Mouse (Mus musculus): ENCODE measurements around the gene Fgfr2. TPM values are rescaled to one million over a fixed set of nuclear protein-coding genes. Genes with fewer than 3 reads are reported as not detected.
"Not testable (repeated sequence)": the region's sequence is repeated elsewhere in the genome, so short reads cannot be mapped to it uniquely, and the experiment has no call there.

Gene Fgfr2
- polyA plus RNA-seq, 1 experiment from 2014 or later: 33.9 TPM

DNA sequence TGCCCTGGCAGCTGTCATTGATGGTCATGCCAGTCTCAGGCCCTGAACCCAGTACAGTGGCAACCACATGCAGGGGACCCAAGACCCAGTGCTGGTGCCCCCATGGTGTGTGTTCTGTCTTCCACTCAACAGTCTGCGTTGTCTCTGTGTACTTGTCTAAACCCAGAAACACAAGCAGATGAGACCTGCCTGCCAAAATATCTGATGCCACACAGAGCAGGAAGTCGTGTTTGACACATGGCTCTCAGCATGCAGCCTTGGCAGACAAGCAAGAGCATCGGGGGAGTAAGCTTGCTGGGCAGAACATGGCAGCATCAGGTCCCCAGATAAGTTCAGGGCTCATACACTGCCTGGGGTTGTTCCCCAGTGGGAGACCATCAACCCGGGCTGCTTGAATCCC, 444.0 kb downstream of the Fgfr2 start:
- no peak for ATAC-seq (ENCODE audit: low FRiP score)
- WGBS: 73% methylated on average over 4 of the region's 4 CpGs
- H3K36me3 ChIP-seq: no peaks in the 10 kb centered on the region

DNA sequence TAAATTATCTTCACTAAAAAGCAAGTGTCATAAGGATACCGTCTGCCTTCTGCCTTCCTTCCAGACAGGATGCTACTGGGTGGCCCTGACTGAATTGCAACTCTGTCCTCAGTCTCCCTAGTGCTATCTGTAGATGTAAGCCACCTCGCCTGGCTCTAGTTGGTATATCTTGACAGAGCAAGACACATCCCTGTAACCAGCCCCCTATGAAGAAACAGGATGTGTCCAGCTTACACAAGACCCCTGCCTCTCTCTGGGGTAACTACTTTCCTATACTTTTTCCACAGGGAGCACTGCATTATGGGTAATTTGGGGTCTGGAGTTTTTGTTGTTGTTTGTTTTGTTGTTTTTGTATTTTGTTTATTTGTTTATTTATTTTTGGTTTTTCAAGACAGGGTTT, 447.2 kb downstream of the Fgfr2 start:
- Histone ChIP-seq H3K4me1 (replicated peaks) (peaks cover 9% of the 10 kb centered on the region), H3K4me3 (no peak overlapping the region), H3K9me3 (no peaks in the 10 kb centered on the region), H3K27ac (no peak overlapping the region), H3K36me3 (no peaks in the 10 kb centered on the region), H3K9ac (no peak overlapping the region), H3K27me3 (no peaks in the 10 kb centered on the region), H3K4me2 (no peak overlapping the region)
- ATAC-seq (ENCODE audit: low FRiP score): no peak
- WGBS: 92% methylated on average over 2 of the region's 2 CpGs

More for the DNA sequence above, 444.0 kb downstream of the Fgfr2 start:
- Histone ChIP-seq H3K27ac (no peak overlapping the region), H3K4me1 (replicated peaks) (peaks cover 4% of the 10 kb centered on the region), H3K9ac (no peak overlapping the region), H3K9me3 (no peaks in the 10 kb centered on the region), H3K4me2 (no peak overlapping the region), H3K4me3 (no peak overlapping the region), H3K27me3 (no peaks in the 10 kb centered on the region)

GRCm38 (mm10) chr7:132673931-132674755, 449.0 kb downstream of the Fgfr2 start:
- Histone ChIP-seq H3K9me3 (no peaks in the 10 kb centered on the region), H3K27ac (no peak overlapping the region), H3K4me2 (no peak overlapping the region), H3K27me3 (no peaks in the 10 kb centered on the region), H3K36me3 (no peaks in the 10 kb centered on the region), H3K9ac (no peak overlapping the region), H3K4me1 (replicated peaks) (peaks cover 9% of the 10 kb centered on the region), H3K4me3 (no peak overlapping the region)
- 56% methylated on average over 17 of the region's 17 CpGs for WGBS
- ATAC-seq (ENCODE audit: low FRiP score): no peak

- Histone ChIP-seq H3K4me3 (no peak overlapping the region), H3K9me3 (no peaks in the 10 kb centered on the region), H3K27ac (no peak overlapping the region), H3K4me2 (no peak overlapping the region), H3K4me1 (replicated peaks) (peaks cover 9% of the 10 kb centered on the region), H3K9ac (no peak overlapping the region), H3K36me3 (no peaks in the 10 kb centered on the region), H3K27me3 (no peaks in the 10 kb centered on the region)
- WGBS: 87% methylated on average over 7 of the region's 7 CpGs
- no peak for ATAC-seq (ENCODE audit: low FRiP score)
These were observed 450.6 kb downstream of the Fgfr2 start for GRCm38 (mm10) chr7:132672481-132672959.

DNA sequence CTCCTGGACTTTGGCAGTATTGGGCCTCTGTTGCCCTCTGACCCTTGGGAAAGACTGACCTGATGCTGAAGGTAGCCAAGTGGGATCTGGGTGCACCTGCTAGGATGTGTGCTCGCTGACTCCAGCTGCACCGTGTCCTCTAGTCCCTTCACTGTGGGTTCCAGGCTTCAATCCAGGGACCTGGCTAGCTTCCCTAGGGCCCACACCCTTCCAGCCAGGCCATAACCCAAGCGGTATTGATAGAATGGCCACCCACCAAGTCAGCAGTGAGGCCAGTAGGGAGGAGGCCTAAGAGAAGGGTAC, 452.3 kb downstream of the Fgfr2 start:
- no peak overlapping the region for H3K4me3 ChIP-seq
- no peak for ATAC-seq (ENCODE audit: low FRiP score)
- no peaks in the 10 kb centered on the region for H3K9me3 ChIP-seq
- peaks cover 14% of the 10 kb centered on the region for H3K4me1 ChIP-seq (replicated peaks)
- 93% methylated on average over 3 of the region's 3 CpGs for WGBS
- no peaks in the 10 kb centered on the region for H3K36me3 ChIP-seq
- H3K4me2 ChIP-seq: no peak overlapping the region
- H3K9ac ChIP-seq: no peak overlapping the region
- no peak overlapping the region for H3K27ac ChIP-seq
- H3K27me3 ChIP-seq: no peaks in the 10 kb centered on the region

GRCm38 (mm10) chr7:132669999-132670862, 452.9 kb downstream of the Fgfr2 start:
- 86% methylated on average over 20 of the region's 20 CpGs for WGBS
- H3K4me2 ChIP-seq: no peak overlapping the region
- H3K9me3 ChIP-seq: no peaks in the 10 kb centered on the region
- no peak overlapping the region for H3K9ac ChIP-seq
- H3K36me3 ChIP-seq: no peaks in the 10 kb centered on the region
- no peak for ATAC-seq (ENCODE audit: low FRiP score)
- H3K27me3 ChIP-seq: no peaks in the 10 kb centered on the region
- peaks cover 18% of the 10 kb centered on the region for H3K4me1 ChIP-seq (replicated peaks)
- H3K4me3 ChIP-seq: no peak overlapping the region
- H3K27ac ChIP-seq: no peak overlapping the region

GRCm38 (mm10) chr7:132668604-132669003, 454.5 kb downstream of the Fgfr2 start:
- Histone ChIP-seq H3K9me3 (no peaks in the 10 kb centered on the region), H3K27me3 (no peaks in the 10 kb centered on the region), H3K4me3 (no peak overlapping the region), H3K36me3 (no peaks in the 10 kb centered on the region), H3K4me2 (no peak overlapping the region), H3K27ac (no peak overlapping the region), H3K9ac (no peak overlapping the region), H3K4me1 (replicated peaks) (peaks cover 10% of the 10 kb centered on the region)
- 65% methylated on average over 2 of the region's 2 CpGs for WGBS
- ATAC-seq (ENCODE audit: low FRiP score): no peak

- H3K4me3 ChIP-seq: no peak overlapping the region
- H3K27ac ChIP-seq: no peak overlapping the region
- no peak overlapping the region for H3K4me2 ChIP-seq
- WGBS: 88% methylated on average over 4 of the region's 4 CpGs
- 0 out of 2 replicates have a peak, but pooled peaks cover 2% of the 10 kb centered on the region for H3K27me3 ChIP-seq
- H3K4me1 ChIP-seq (replicated peaks): peaks cover 10% of the 10 kb centered on the region
- H3K9me3 ChIP-seq: no peaks in the 10 kb centered on the region
- no peak for ATAC-seq (ENCODE audit: low FRiP score)
- no peak overlapping the region for H3K9ac ChIP-seq
- H3K36me3 ChIP-seq: no peaks in the 10 kb centered on the region
These were observed 456.6 kb downstream of the Fgfr2 start for GRCm38 (mm10) chr7:132666516-132666915.

GRCm38 (mm10) chr7:132665664-132666382, 457.3 kb downstream of the Fgfr2 start:
- Histone ChIP-seq H3K27me3 (0 out of 2 replicates have a peak, but pooled peaks cover 2% of the 10 kb centered on the region), H3K4me2 (no peak overlapping the region), H3K27ac (no peak overlapping the region), H3K9ac (no peak overlapping the region), H3K4me1 (replicated peaks) (peaks cover 10% of the 10 kb centered on the region), H3K4me3 (no peak overlapping the region), H3K9me3 (no peaks in the 10 kb centered on the region), H3K36me3 (no peaks in the 10 kb centered on the region)
- WGBS: 51% methylated on average over 7 of the region's 8 CpGs
- ATAC-seq (ENCODE audit: low FRiP score): no peak

GRCm38 (mm10) chr7:132664815-132665214, 458.3 kb downstream of the Fgfr2 start:
- ATAC-seq (ENCODE audit: low FRiP score): no peak
- 84% methylated on average over 6 of the region's 6 CpGs for WGBS

GRCm38 (mm10) chr7:132662831-132663230, 460.3 kb downstream of the Fgfr2 start:
- ATAC-seq (ENCODE audit: low FRiP score); H3K9me3 ChIP-seq; H3K27ac ChIP-seq; H3K27me3 ChIP-seq; H3K9ac ChIP-seq; H3K36me3 ChIP-seq; H3K4me3 ChIP-seq; H3K4me2 ChIP-seq: not testable (repeated sequence)
- peaks cover 19% of the 10 kb centered on the region for H3K4me1 ChIP-seq (replicated peaks)
- 79% methylated on average over 6 of the region's 6 CpGs for WGBS

More at GRCm38 (mm10) chr7:132664815-132665214, 458.3 kb downstream of the Fgfr2 start:
- Histone ChIP-seq H3K4me2 (no peak overlapping the region), H3K27me3 (0 out of 2 replicates have a peak, but pooled peaks cover 2% of the 10 kb centered on the region), H3K36me3 (no peaks in the 10 kb centered on the region), H3K4me3 (no peak overlapping the region), H3K9me3 (no peaks in the 10 kb centered on the region), H3K27ac (no peak overlapping the region), H3K4me1 (replicated peaks) (peaks cover 10% of the 10 kb centered on the region), H3K9ac (no peak overlapping the region)

DNA sequence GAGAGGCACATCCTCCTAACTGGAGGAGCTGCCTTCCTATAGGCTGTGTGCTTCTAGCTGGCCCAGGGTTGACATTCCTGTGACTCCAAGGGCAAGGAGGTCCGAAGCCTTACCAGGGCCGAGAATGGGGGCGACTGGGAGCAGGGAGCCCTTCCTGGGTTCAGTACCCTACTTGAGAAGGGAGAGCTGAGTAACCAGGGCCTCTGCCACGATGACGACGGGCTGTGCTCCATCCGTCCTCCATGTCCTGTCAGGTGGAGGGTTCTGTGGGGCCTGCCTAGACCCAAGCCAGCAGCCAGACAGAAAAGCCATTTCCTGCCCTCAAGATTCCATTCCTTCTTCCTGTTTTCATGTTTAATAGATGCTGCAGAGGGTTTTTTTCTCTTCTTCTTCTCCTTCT, 463.5 kb downstream of the Fgfr2 start:
- Histone ChIP-seq H3K4me3 (no peak overlapping the region), H3K36me3 (no peaks in the 10 kb centered on the region), H3K4me1 (replicated peaks) (peaks cover 25% of the 10 kb centered on the region), H3K27me3 (peaks cover 12% of the 10 kb centered on the region; the same call in 1 of the 2 replicates), H3K9ac (no peak overlapping the region), H3K4me2 (no peak overlapping the region), H3K9me3 (no peaks in the 10 kb centered on the region), H3K27ac (no peak overlapping the region)
- WGBS: 80% methylated on average over 7 of the region's 7 CpGs
- no peak for ATAC-seq (ENCODE audit: low FRiP score)
